9 mouse cellular contexts compared by ENCODE assay signal in the genomic region with DNA sequence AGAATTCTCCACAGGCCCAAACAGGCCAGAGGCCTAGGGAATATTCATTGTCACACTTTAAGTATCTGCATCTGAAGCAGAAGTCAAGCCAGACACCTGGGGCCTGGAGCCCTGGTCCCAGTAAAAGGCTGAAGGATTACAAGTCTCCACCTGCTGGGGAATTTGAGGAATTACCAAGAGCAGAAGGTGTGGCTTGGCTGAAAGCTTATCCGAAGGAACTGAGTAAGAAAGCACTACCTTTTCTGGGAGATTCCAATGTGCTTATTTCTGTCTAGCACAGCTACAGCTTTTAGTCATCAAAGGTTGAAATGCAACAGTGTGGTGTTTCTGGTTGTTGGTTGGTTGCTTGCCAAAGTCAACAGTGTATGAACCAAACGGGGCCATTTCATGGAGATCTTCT.
DNase-seq lines count a peak whose midpoint lies in the region; ATAC-seq and TF ChIP-seq lines count a peak whose summit lies in the region.
"Had no signal": no experiment of that assay in that cellular context is flagged by ENCODE, and none has a peak within 500 bp of the region (broad histone marks: within the 10 kb centered on the region; RNA-seq: fewer than 3 reads in every experiment).

No protein-coding gene starts in this region.

- no peaks in the 10 kb centered on the region for H3K27me3 ChIP-seq in heart, embryonic 11.5 days (ENCODE audit: control insufficient read depth, insufficient read depth, low read length)
- H3K27me3 ChIP-seq in heart, postnatal 0 days (ENCODE audit: control insufficient read depth, insufficient read depth, low read length) = no peaks in the 10 kb centered on the region
- no peaks in the 10 kb centered on the region for H3K27me3 ChIP-seq in midbrain, embryonic 13.5 days
- H3K27me3 ChIP-seq: midbrain, embryonic 12.5 days had no signal

- DNase-seq in heart, adult 18-20 months = peak; percentile 54 to 67
- peak; percentile 72 for DNase-seq in NIH3T3 (ENCODE audit: low read depth)
- peak; percentile 54 for DNase-seq in heart, postnatal 0 days (ENCODE audit: low spot score)
- DNase-seq in layer of hippocampus, adult 9-10 months (ENCODE audit: low spot score) = peak; percentile 20
- DNase-seq in spleen, postnatal 10 days (ENCODE audit: low spot score in 2 of 2) = no peak

- no peak overlapping the region for H3K27ac ChIP-seq in heart, embryonic 11.5 days (ENCODE audit: low read depth, low read length)
- H3K27ac ChIP-seq in cortical plate, adult 2 months (ENCODE audit: insufficient read depth, low read length) = no peak overlapping the region
- no peak overlapping the region for H3K27ac ChIP-seq in heart, postnatal 0 days (ENCODE audit: low read depth)
- H3K27ac ChIP-seq in midbrain, embryonic 13.5 days = no peak overlapping the region
- H3K27ac ChIP-seq: midbrain, embryonic 12.5 days had no signal

- TF ChIP-seq CTCF in cortical plate, adult 2 months (IDR thresholded peaks at IDR 0.05; ENCODE audit: extremely low read depth, insufficient read depth, low read length) = peak; percentile 63
- TF ChIP-seq CTCF in heart, postnatal 0 days (IDR thresholded peaks at IDR 0.05; ENCODE audit: low read depth) = peak; percentile 69

- no peak overlapping the region for H3K4me2 ChIP-seq in heart, embryonic 11.5 days
- no peak overlapping the region for H3K4me2 ChIP-seq in heart, postnatal 0 days (ENCODE audit: low read depth, low read length)
- no peak overlapping the region for H3K4me2 ChIP-seq in midbrain, embryonic 13.5 days (replicated peaks)
- H3K4me2 ChIP-seq: midbrain, embryonic 12.5 days had no signal

- no peaks in the 10 kb centered on the region for H3K9me3 ChIP-seq in heart, embryonic 11.5 days (replicated peaks; ENCODE audit: control insufficient read depth, low read length)
- H3K9me3 ChIP-seq in heart, postnatal 0 days (replicated peaks; ENCODE audit: control insufficient read depth, low read length) = 0 out of 2 replicates have a peak, but pooled peaks cover 4% of the 10 kb centered on the region
- H3K9me3 ChIP-seq in midbrain, embryonic 13.5 days = 0 out of 2 replicates have a peak, but pooled peaks cover 3% of the 10 kb centered on the region

- TF ChIP-seq POLR2A in cortical plate, adult 2 months (IDR thresholded peaks at IDR 0.05; ENCODE audit: extremely low read depth, insufficient read depth, low read length) = no peak

- no peak overlapping the region for H3K9ac ChIP-seq in heart, embryonic 11.5 days (ENCODE audit: low read depth, low read length)
- no peak overlapping the region for H3K9ac ChIP-seq in heart, postnatal 0 days (replicated peaks; ENCODE audit: low read depth, low read length)
- no peak overlapping the region for H3K9ac ChIP-seq in midbrain, embryonic 13.5 days (replicated peaks)
- H3K9ac ChIP-seq: midbrain, embryonic 12.5 days had no signal

- ATAC-seq in heart, embryonic 11.5 days (replicated peaks; ENCODE audit: insufficient number of reproducible peaks, low FRiP score, low TSS enrichment) = no peak
- no peak for ATAC-seq in heart, postnatal 0 days (ENCODE audit: insufficient read depth, low read depth)
- 0 out of 2 replicates have a peak, but pooled peaks have one; percentile 48 for ATAC-seq in midbrain, embryonic 13.5 days

- H3K4me1 ChIP-seq in heart, embryonic 11.5 days (ENCODE audit: control insufficient read depth, insufficient read depth, low read length) = peaks cover 6% of the 10 kb centered on the region
- H3K4me1 ChIP-seq in cortical plate, adult 2 months (ENCODE audit: control insufficient read depth, insufficient read depth, low read length) = no peaks in the 10 kb centered on the region
- peaks cover 6% of the 10 kb centered on the region for H3K4me1 ChIP-seq in heart, postnatal 0 days (ENCODE audit: control insufficient read depth, insufficient read depth)
- no peaks in the 10 kb centered on the region for H3K4me1 ChIP-seq in midbrain, embryonic 13.5 days (replicated peaks)
- H3K4me1 ChIP-seq: midbrain, embryonic 12.5 days had no signal

- no peaks in the 10 kb centered on the region for H3K36me3 ChIP-seq in heart, embryonic 11.5 days (ENCODE audit: control insufficient read depth, insufficient read depth, low read length)
- H3K36me3 ChIP-seq in heart, postnatal 0 days (replicated peaks; ENCODE audit: control insufficient read depth, insufficient read depth, low read length) = no peaks in the 10 kb centered on the region; the same call in 1 of the 2 replicates
- H3K36me3 ChIP-seq in midbrain, embryonic 13.5 days = no peaks in the 10 kb centered on the region
- H3K36me3 ChIP-seq: midbrain, embryonic 12.5 days had no signal

- 43% methylated on average over 2 of the region's 2 CpGs for WGBS in heart, embryonic 11.5 days (ENCODE audit: insufficient replicate concordance)
- WGBS in heart, postnatal 0 days = 38% methylated on average over 2 of the region's 2 CpGs
- 53% methylated on average over 2 of the region's 2 CpGs for WGBS in midbrain, embryonic 13.5 days

- no peak overlapping the region for H3K4me3 ChIP-seq in heart, embryonic 11.5 days (ENCODE audit: low read depth, low read length)
- no peak overlapping the region for H3K4me3 ChIP-seq in cortical plate, adult 2 months (ENCODE audit: insufficient read depth, low read length)
- H3K4me3 ChIP-seq in heart, postnatal 0 days (ENCODE audit: low read depth, low read length) = no peak overlapping the region
- H3K4me3 ChIP-seq in midbrain, embryonic 13.5 days (replicated peaks) = no peak overlapping the region
- H3K4me3 ChIP-seq: midbrain, embryonic 12.5 days had no signal

- no peak for TF ChIP-seq EP300 in heart, postnatal 0 days (IDR thresholded peaks at IDR 0.05; ENCODE audit: low read depth)

Comparison
In these comparisons a context has a peak if more than half of its experiments do, and no peak if none do; other contexts are left out.
1. DNase-seq: peak in heart, adult 18-20 months (2 of 2), NIH3T3 (single experiment), heart, postnatal 0 days (single experiment) and layer of hippocampus, adult 9-10 months (single experiment); none in spleen, postnatal 10 days (0 of 2).